Mouse (Mus musculus): Measurements from ENCODE around the gene Prkci.

DNA sequence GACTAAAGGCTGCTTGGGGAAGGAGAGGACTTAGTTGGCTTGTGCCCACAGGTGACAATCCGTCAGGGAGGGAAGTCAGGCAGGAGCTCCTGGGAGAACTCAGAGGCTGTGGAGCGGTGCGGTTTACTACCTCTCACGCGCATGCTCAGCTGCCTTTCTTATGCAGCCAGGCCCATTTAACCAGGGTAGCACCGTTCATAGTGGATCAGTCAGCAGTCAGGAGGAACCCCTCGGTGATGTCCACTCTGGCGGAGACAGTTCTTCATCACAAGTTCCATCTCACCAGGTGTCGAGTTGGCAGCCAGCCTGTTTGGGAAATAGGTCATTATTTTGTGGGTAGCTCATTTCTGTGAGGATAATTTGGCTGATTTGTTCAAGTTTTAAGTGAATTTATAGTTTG is 36.1 kb downstream of the Prkci start:
- no peak for TF ChIP-seq CTCF (IDR thresholded peaks at IDR 0.05; ENCODE audit: low read depth, low read length)
- no peak for TF ChIP-seq POLR2A (IDR thresholded peaks at IDR 0.05; ENCODE audit: extremely low read depth, insufficient read depth, low read length)

Measured in liver, adult 2 months (tissue).